ENCODE assay signal across 9 mouse cellular contexts in genomic region chr4:133676189-133676588, GRCm38 (mm10). TPM values are rescaled to one million over a fixed set of nuclear protein-coding genes. Genes with fewer than 3 reads are reported as not detected.
DNase-seq lines count a peak whose midpoint lies in the region; ATAC-seq and TF ChIP-seq lines count a peak whose summit lies in the region.
"Had no signal": no experiment of that assay in that cellular context is flagged by ENCODE, and none has a peak within 500 bp of the region (broad histone marks: within the 10 kb centered on the region; RNA-seq: fewer than 3 reads in every experiment).

No protein-coding gene starts in this region.

- H3K27me3 ChIP-seq in kidney, embryonic 14.5 days (ENCODE audit: control insufficient read depth, insufficient read depth, low read length), result no peaks in the 10 kb centered on the region
- no peaks in the 10 kb centered on the region for H3K27me3 ChIP-seq in hindbrain, embryonic 13.5 days
- no peaks in the 10 kb centered on the region for H3K27me3 ChIP-seq in midbrain, embryonic 16.5 days (ENCODE audit: control insufficient read depth, insufficient read depth, low read depth, low read length)

- H3K9me3 ChIP-seq in kidney, embryonic 14.5 days (ENCODE audit: control insufficient read depth, low read length), result no peaks in the 10 kb centered on the region
- H3K9me3 ChIP-seq in hindbrain, embryonic 13.5 days, result no peaks in the 10 kb centered on the region
- H3K9me3 ChIP-seq in midbrain, embryonic 16.5 days (replicated peaks; ENCODE audit: control insufficient read depth, low read length, poor library complexity, severe bottlenecking), result no peaks in the 10 kb centered on the region

- DNase-seq in kidney, postnatal 25 days, result no peak
- peak; percentile 31 for DNase-seq in brain, embryonic 14.5 days (ENCODE audit: low read depth)
- DNase-seq in left cerebral cortex, postnatal 25 days (ENCODE audit: low spot score in 2 of 2), result no peak
- DNase-seq in adrenal gland, adult 18-20 months (ENCODE audit: low spot score in 2 of 2), result no peak
- DNase-seq in left cerebral cortex, postnatal 4 days, result no peak
- DNase-seq: thymus, postnatal 36 days had no signal

- intact Hi-C loops in left cerebral cortex, postnatal 25 days (cut with DNase I), result no loop called here
- intact Hi-C loops in left cerebral cortex, postnatal 4 days (cut with DNase I), result no loop called here

- WGBS in kidney, embryonic 14.5 days, result 12% methylated on average over 3 of the region's 3 CpGs
- 20% methylated on average over 3 of the region's 3 CpGs for WGBS in hindbrain, embryonic 13.5 days
- WGBS in midbrain, embryonic 16.5 days, result 28% methylated on average over 3 of the region's 3 CpGs

- H3K27ac ChIP-seq in kidney, embryonic 14.5 days (ENCODE audit: low read depth, low read length), result peak overlapping the region; percentile 76
- H3K27ac ChIP-seq in hindbrain, embryonic 13.5 days, result peak overlapping the region; percentile 77
- peak overlapping the region; percentile 23 for H3K27ac ChIP-seq in midbrain, embryonic 16.5 days (ENCODE audit: low read length)

- H3K9ac ChIP-seq in kidney, embryonic 14.5 days (ENCODE audit: low read depth, low read length), result no peak overlapping the region
- H3K9ac ChIP-seq in hindbrain, embryonic 13.5 days, result no peak overlapping the region; the same call in 1 of the 2 replicates
- H3K9ac ChIP-seq in midbrain, embryonic 16.5 days (ENCODE audit: low read depth, low read length), result no peak overlapping the region

- H3K4me3 ChIP-seq in kidney, embryonic 14.5 days (ENCODE audit: low read length), result no peak overlapping the region
- H3K4me3 ChIP-seq in hindbrain, embryonic 13.5 days, result no peak overlapping the region
- no peak overlapping the region for H3K4me3 ChIP-seq in midbrain, embryonic 16.5 days (ENCODE audit: low read depth, low read length)

- TF ChIP-seq CTCF in brain, embryonic 14.5 days (IDR thresholded peaks at IDR 0.05; ENCODE audit: borderline replicate concordance, extremely low read depth, insufficient read depth, insufficient read length), result no peak

- H3K4me2 ChIP-seq in kidney, embryonic 14.5 days (replicated peaks; ENCODE audit: low read depth, low read length), result no peak overlapping the region; the same call in 1 of the 2 replicates
- no peak overlapping the region for H3K4me2 ChIP-seq in hindbrain, embryonic 13.5 days
- H3K4me2 ChIP-seq in midbrain, embryonic 16.5 days (ENCODE audit: low read length), result no peak overlapping the region

- ATAC-seq in kidney, embryonic 14.5 days (ENCODE audit: low FRiP score, low TSS enrichment), result no peak
- ATAC-seq in hindbrain, embryonic 13.5 days (ENCODE audit: low FRiP score), result no peak
- no peak for ATAC-seq in midbrain, embryonic 16.5 days

- TF ChIP-seq POLR2A in brain, embryonic 14.5 days (IDR thresholded peaks at IDR 0.05; ENCODE audit: borderline replicate concordance, extremely low read depth, insufficient read depth, insufficient read length, poor library complexity, severe bottlenecking), result no peak

- H3K4me1 ChIP-seq in kidney, embryonic 14.5 days (ENCODE audit: control insufficient read depth, insufficient read depth, low read length), result peaks cover 44% of the 10 kb centered on the region
- H3K4me1 ChIP-seq in hindbrain, embryonic 13.5 days (replicated peaks), result peaks cover 49% of the 10 kb centered on the region
- H3K4me1 ChIP-seq in midbrain, embryonic 16.5 days (ENCODE audit: control insufficient read depth, insufficient read depth, low read length), result peaks cover 13% of the 10 kb centered on the region

- peaks cover 28% of the 10 kb centered on the region for H3K36me3 ChIP-seq in kidney, embryonic 14.5 days (ENCODE audit: control insufficient read depth, insufficient read depth, low read length)
- peaks cover 25% of the 10 kb centered on the region for H3K36me3 ChIP-seq in hindbrain, embryonic 13.5 days
- peaks cover 5% of the 10 kb centered on the region; the same call in 1 of the 2 replicates for H3K36me3 ChIP-seq in midbrain, embryonic 16.5 days (ENCODE audit: control insufficient read depth, insufficient read depth, low read length)

RNA-seq across cellular contexts. Expression of gene Pigv, which starts 3.7 kb away (rescaled TPM):
- polyA plus RNA-seq in kidney, embryonic 14.5 days (2014; fragmentation: Nextera tagmentation; extraction: Ambion mirVana), result 12.6 and 16.9 TPM in 2 replicates
- polyA plus RNA-seq in brain, embryonic 14.5 days (2012; rRNA removed), result 11.7 and 12.8 TPM in 2 replicates
- 13.4 and 14.1 TPM in 2 replicates for polyA plus RNA-seq in hindbrain, embryonic 13.5 days (2015; fragmentation: Nextera tagmentation; extraction: Ambion mirVana)
- polyA plus RNA-seq in midbrain, embryonic 16.5 days (2015; fragmentation: Nextera tagmentation; extraction: Ambion mirVana), result 14.7 and 18.5 TPM in 2 replicates
- 1 to 10 TPM; 6.9 to 7.4 TPM for total RNA-seq in left cerebral cortex, postnatal 25 days (2021)
- 10 to 100 TPM; 16.3 to 20.4 TPM for total RNA-seq in adrenal gland, adult 18-20 months (2021)
- total RNA-seq in left cerebral cortex, postnatal 4 days (2021), result 10 to 100 TPM; 11.5 to 12.8 TPM

RNA-seq across cellular contexts. Expression of gene Zdhhc18, which starts 26.2 kb away (rescaled TPM):
- 3.0 and 4.2 TPM in 2 replicates for polyA plus RNA-seq in kidney, embryonic 14.5 days (2014; fragmentation: Nextera tagmentation; extraction: Ambion mirVana)
- polyA plus RNA-seq in brain, embryonic 14.5 days (2012; rRNA removed), result 34.4 and 39.9 TPM in 2 replicates
- 3.4 and 4.4 TPM in 2 replicates for polyA plus RNA-seq in hindbrain, embryonic 13.5 days (2015; fragmentation: Nextera tagmentation; extraction: Ambion mirVana)
- polyA plus RNA-seq in midbrain, embryonic 16.5 days (2015; fragmentation: Nextera tagmentation; extraction: Ambion mirVana), result 3.5 and 4.7 TPM in 2 replicates
- 10 to 100 TPM; 30.9 to 40.6 TPM for total RNA-seq in left cerebral cortex, postnatal 25 days (2021)
- total RNA-seq in adrenal gland, adult 18-20 months (2021), result 10 to 100 TPM; 19.6 to 34.5 TPM
- 10 to 100 TPM; 37.1 to 37.8 TPM for total RNA-seq in left cerebral cortex, postnatal 4 days (2021)

Comparison
In these comparisons a context has a peak if more than half of its experiments do, and no peak if none do; other contexts are left out.
1. H3K27ac ChIP-seq: peak in every context shown above with its lines; median percentile 77 in hindbrain, embryonic 13.5 days; 76 in kidney, embryonic 14.5 days; 23 in midbrain, embryonic 16.5 days.